In genomic region chr15:90597715-90598497, GRCm38 (mm10) we compare ENCODE assay signal across 17 mouse cellular contexts.
A peak's percentile ranks its signal among the peaks of the same experiment; 100 is the strongest.
DNase-seq lines count a peak whose midpoint lies in the region; ATAC-seq and TF ChIP-seq lines count a peak whose summit lies in the region.
"Had no signal": no experiment of that assay in that cellular context is flagged by ENCODE, and none has a peak within 500 bp of the region (broad histone marks: within the 10 kb centered on the region; RNA-seq: fewer than 3 reads in every experiment).

No protein-coding gene starts in this region.

- no peak overlapping the region for H3K27ac ChIP-seq in forebrain, embryonic 14.5 days (ENCODE audit: low read depth, low read length)
- no peak overlapping the region for H3K27ac ChIP-seq in forebrain, embryonic 12.5 days
- no peak overlapping the region for H3K27ac ChIP-seq in midbrain, postnatal 0 days (ENCODE audit: low read depth, low read length)
- no peak overlapping the region for H3K27ac ChIP-seq in midbrain, embryonic 16.5 days (ENCODE audit: low read length)
- H3K27ac ChIP-seq in forebrain, postnatal 0 days (ENCODE audit: low read depth, low read length), result no peak overlapping the region
- H3K27ac ChIP-seq: embryonic facial prominence, embryonic 13.5 days; heart, embryonic 13.5 days had no signal

- TF ChIP-seq CTCF in midbrain, postnatal 0 days (IDR thresholded peaks at IDR 0.05), result peak; percentile 10; the same call in 1 of the 2 replicates
- TF ChIP-seq CTCF in forebrain, postnatal 0 days (IDR thresholded peaks at IDR 0.05; ENCODE audit: low read depth), result no peak

- WGBS in forebrain, embryonic 14.5 days, result 27% methylated on average over 6 of the region's 6 CpGs
- 53% methylated on average over 6 of the region's 6 CpGs for WGBS in forebrain, embryonic 12.5 days
- WGBS in midbrain, postnatal 0 days, result 64% methylated on average over 6 of the region's 6 CpGs
- 67% methylated on average over 6 of the region's 6 CpGs for WGBS in midbrain, embryonic 16.5 days
- 28% methylated on average over 6 of the region's 6 CpGs for WGBS in forebrain, postnatal 0 days

- DNase-seq in forebrain, embryonic 14.5 days (ENCODE audit: low spot score), result peak; percentile 68
- DNase-seq in midbrain, postnatal 0 days (ENCODE audit: low spot score), result peak; percentile 11
- DNase-seq in forebrain, postnatal 0 days, result no peak
- no peak for DNase-seq in T-cell, adult 2 months (ENCODE audit: low spot score)
- DNase-seq: adrenal gland, postnatal 10 days; cerebellum, adult 11-12 months; cerebellum, adult 9-10 months; cerebellum, postnatal 25 days; gastrocnemius, postnatal 14 days; heart, adult 11 months; heart, postnatal 36 days; kidney, adult 11 months had no signal

- no peaks in the 10 kb centered on the region for H3K36me3 ChIP-seq in forebrain, embryonic 14.5 days (ENCODE audit: control insufficient read depth, insufficient read depth, low read length)
- H3K36me3 ChIP-seq in forebrain, embryonic 12.5 days (replicated peaks), result no peaks in the 10 kb centered on the region
- no peaks in the 10 kb centered on the region for H3K36me3 ChIP-seq in midbrain, postnatal 0 days (ENCODE audit: insufficient read depth, low read length)
- H3K36me3 ChIP-seq in midbrain, embryonic 16.5 days (ENCODE audit: control insufficient read depth, insufficient read depth, low read length), result no peaks in the 10 kb centered on the region
- no peaks in the 10 kb centered on the region for H3K36me3 ChIP-seq in forebrain, postnatal 0 days (ENCODE audit: insufficient read depth)
- H3K36me3 ChIP-seq: embryonic facial prominence, embryonic 13.5 days; heart, embryonic 13.5 days had no signal

- no peaks in the 10 kb centered on the region; the same call in 1 of the 2 replicates for H3K4me1 ChIP-seq in forebrain, embryonic 14.5 days (ENCODE audit: control insufficient read depth, insufficient read depth, low read length)
- no peaks in the 10 kb centered on the region for H3K4me1 ChIP-seq in forebrain, embryonic 12.5 days
- no peaks in the 10 kb centered on the region for H3K4me1 ChIP-seq in midbrain, postnatal 0 days (ENCODE audit: insufficient read depth, low read length)
- no peaks in the 10 kb centered on the region for H3K4me1 ChIP-seq in midbrain, embryonic 16.5 days (ENCODE audit: control insufficient read depth, insufficient read depth, low read length)
- no peaks in the 10 kb centered on the region for H3K4me1 ChIP-seq in forebrain, postnatal 0 days (ENCODE audit: insufficient read depth)
- H3K4me1 ChIP-seq: heart, embryonic 13.5 days had no signal

- no peaks in the 10 kb centered on the region for H3K27me3 ChIP-seq in forebrain, embryonic 14.5 days (replicated peaks; ENCODE audit: control insufficient read depth, insufficient read depth, low read length)
- H3K27me3 ChIP-seq in forebrain, embryonic 12.5 days, result no peaks in the 10 kb centered on the region
- no peaks in the 10 kb centered on the region for H3K27me3 ChIP-seq in midbrain, postnatal 0 days (ENCODE audit: insufficient read depth, low read length)
- no peaks in the 10 kb centered on the region for H3K27me3 ChIP-seq in midbrain, embryonic 16.5 days (ENCODE audit: control insufficient read depth, insufficient read depth, low read depth, low read length)
- no peaks in the 10 kb centered on the region for H3K27me3 ChIP-seq in forebrain, postnatal 0 days (ENCODE audit: insufficient read depth, low read length)
- H3K27me3 ChIP-seq: embryonic facial prominence, embryonic 13.5 days; heart, embryonic 13.5 days had no signal

- no peak overlapping the region for H3K4me2 ChIP-seq in forebrain, embryonic 14.5 days (ENCODE audit: low read length)
- H3K4me2 ChIP-seq in forebrain, embryonic 12.5 days, result no peak overlapping the region
- H3K4me2 ChIP-seq in midbrain, postnatal 0 days (ENCODE audit: low read depth, low read length, poor library complexity, severe bottlenecking), result no peak overlapping the region
- H3K4me2 ChIP-seq in midbrain, embryonic 16.5 days (ENCODE audit: low read length), result no peak overlapping the region
- no peak overlapping the region for H3K4me2 ChIP-seq in forebrain, postnatal 0 days (ENCODE audit: low read depth)
- H3K4me2 ChIP-seq: embryonic facial prominence, embryonic 13.5 days; heart, embryonic 13.5 days had no signal

- H3K9me3 ChIP-seq in forebrain, embryonic 14.5 days (replicated peaks; ENCODE audit: control insufficient read depth, low read length), result no peaks in the 10 kb centered on the region
- H3K9me3 ChIP-seq in forebrain, embryonic 12.5 days, result no peaks in the 10 kb centered on the region
- no peaks in the 10 kb centered on the region for H3K9me3 ChIP-seq in midbrain, postnatal 0 days (ENCODE audit: low read length)
- no peaks in the 10 kb centered on the region for H3K9me3 ChIP-seq in midbrain, embryonic 16.5 days (replicated peaks; ENCODE audit: control insufficient read depth, low read length, poor library complexity, severe bottlenecking)
- no peaks in the 10 kb centered on the region for H3K9me3 ChIP-seq in forebrain, postnatal 0 days (ENCODE audit: low read length)
- H3K9me3 ChIP-seq: embryonic facial prominence, embryonic 13.5 days; heart, embryonic 13.5 days had no signal

- no peak overlapping the region for H3K9ac ChIP-seq in forebrain, embryonic 14.5 days (ENCODE audit: low read length)
- no peak overlapping the region for H3K9ac ChIP-seq in forebrain, embryonic 12.5 days
- H3K9ac ChIP-seq in midbrain, postnatal 0 days (replicated peaks; ENCODE audit: low read length, poor library complexity, severe bottlenecking), result no peak overlapping the region
- no peak overlapping the region for H3K9ac ChIP-seq in midbrain, embryonic 16.5 days (ENCODE audit: low read depth, low read length)
- no peak overlapping the region for H3K9ac ChIP-seq in forebrain, postnatal 0 days
- H3K9ac ChIP-seq: embryonic facial prominence, embryonic 13.5 days; heart, embryonic 13.5 days had no signal

- ATAC-seq in forebrain, embryonic 14.5 days, result peak; percentile 79
- no peak for ATAC-seq in forebrain, embryonic 12.5 days (ENCODE audit: low FRiP score)
- no peak for ATAC-seq in midbrain, postnatal 0 days (ENCODE audit: low FRiP score)
- no peak for ATAC-seq in midbrain, embryonic 16.5 days
- peak; percentile 54; the same call in 1 of the 2 replicates for ATAC-seq in forebrain, postnatal 0 days
- ATAC-seq: hindbrain, embryonic 16.5 days had no signal

- H3K4me3 ChIP-seq in forebrain, embryonic 14.5 days (ENCODE audit: low read depth, low read length), result no peak overlapping the region
- H3K4me3 ChIP-seq in forebrain, embryonic 12.5 days (replicated peaks), result no peak overlapping the region
- H3K4me3 ChIP-seq in midbrain, postnatal 0 days (ENCODE audit: low read depth, low read length), result no peak overlapping the region
- no peak overlapping the region for H3K4me3 ChIP-seq in midbrain, embryonic 16.5 days (ENCODE audit: low read depth, low read length)
- H3K4me3 ChIP-seq in forebrain, postnatal 0 days (ENCODE audit: low read depth, low read length), result no peak overlapping the region
- H3K4me3 ChIP-seq: embryonic facial prominence, embryonic 13.5 days; heart, embryonic 13.5 days had no signal

Comparison
In these comparisons a context has a peak if more than half of its experiments do, and no peak if none do; other contexts are left out.
1. ATAC-seq: peak in forebrain, embryonic 14.5 days (single experiment) and forebrain, postnatal 0 days (single experiment); none in forebrain, embryonic 12.5 days (single experiment), midbrain, postnatal 0 days (single experiment) and midbrain, embryonic 16.5 days (single experiment).
2. DNase-seq: peak in forebrain, embryonic 14.5 days (single experiment) and midbrain, postnatal 0 days (single experiment); none in forebrain, postnatal 0 days (single experiment) and T-cell, adult 2 months (single experiment).